Mouse (Mus musculus) forebrain, postnatal 0 days (tissue): Measurements from ENCODE around the gene Neurod1. TPM values are rescaled to one million over a fixed set of nuclear protein-coding genes. Genes with fewer than 3 reads are reported as not detected.

ENCODE experiments used
- ATAC-seq: fragments of 200-750 bp; cut with Nextera tagmentation; 2 replicates; pipeline ENCODE4 v1.8.0; 2017; ENCODE audit warnings: mild to moderate bottlenecking, moderate library complexity
- DNase-seq: peaks from one replicate; pipeline ENCODE4 v3.0.0-alpha.2; 2015
- H3K27ac ChIP-seq: fragments of 300-500 bp; sonication (generic); 2 replicates; pipeline ENCODE4 v1.5.1; 2014; ENCODE audit warnings: low read depth, mild to moderate bottlenecking, antibody characterized with exemption, low read length, moderate library complexity, mixed read lengths
- H3K27me3 ChIP-seq: fragments of 300-500 bp; sonication (generic); 2 replicates; pipeline ENCODE4 v1.6.1; 2014; ENCODE audit warnings: mild to moderate bottlenecking, low read length, mixed read lengths; ENCODE audit not compliant: insufficient read depth
- H3K36me3 ChIP-seq: fragments of 300-500 bp; sonication (generic); 2 replicates; pipeline ENCODE4 v1.6.1; 2014; ENCODE audit warnings: mild to moderate bottlenecking, moderate library complexity; ENCODE audit not compliant: insufficient read depth
- H3K4me1 ChIP-seq: fragments of 300-500 bp; sonication (generic); 2 replicates; pipeline ENCODE4 v1.6.1; 2014; ENCODE audit warnings: antibody characterized with exemption; ENCODE audit not compliant: insufficient read depth
- H3K4me2 ChIP-seq: fragments of 300-500 bp; sonication (generic); 2 replicates; pipeline ENCODE4 v1.6.1; 2014; ENCODE audit warnings: low read depth, mild to moderate bottlenecking, moderate library complexity
- H3K4me3 ChIP-seq: fragments of 300-500 bp; sonication (generic); 2 replicates; pipeline ENCODE4 v1.5.1; 2014; ENCODE audit warnings: low read depth, low read length, mixed read lengths
- H3K9ac ChIP-seq: fragments of 300-500 bp; sonication (generic); 2 replicates; pipeline ENCODE4 v1.6.1; 2014; ENCODE audit warnings: mild to moderate bottlenecking
- H3K9me3 ChIP-seq: fragments of 300-500 bp; sonication (generic); 2 replicates; pipeline ENCODE4 v1.6.1; 2016; ENCODE audit warnings: low read length
- CTCF ChIP-seq: sonication (generic); IDR thresholded peaks from 2 replicates; pipeline ENCODE4 v1.5.1; 2016; ENCODE audit warnings: antibody characterized with exemption, control low read depth, low read depth
- WGBS: fragments of 180-500 bp; shearing (Covaris S2); extraction: QIAGEN DNeasy Blood & Tissue Kit; methylation state at CpG from one replicate; pipeline ENCODE4 v1.1.7; 2014; 5-methylcytosine and 5-hydroxymethylcytosine counted together
- polyA plus RNA-seq: library from polyadenylated mRNA; unstranded; fragments of >200 nt; fragmentation: Nextera tagmentation; extraction: Ambion mirVana; gene quantifications from 2 replicates; pipeline ENCODE4 v1.2.1, GENCODE M21; 2015
- total RNA-seq: library from RNA; depleted of rRNA; stranded (reverse); fragments of >200 nt; gene quantifications from 2 replicates; pipeline ENCODE4 v1.2.3, GENCODE M21; 2014

Neurod1 gene
- total and polyA plus RNA-seq, 2 experiments from 2014 or later: 15.9 to 43.0 TPM

DNA sequence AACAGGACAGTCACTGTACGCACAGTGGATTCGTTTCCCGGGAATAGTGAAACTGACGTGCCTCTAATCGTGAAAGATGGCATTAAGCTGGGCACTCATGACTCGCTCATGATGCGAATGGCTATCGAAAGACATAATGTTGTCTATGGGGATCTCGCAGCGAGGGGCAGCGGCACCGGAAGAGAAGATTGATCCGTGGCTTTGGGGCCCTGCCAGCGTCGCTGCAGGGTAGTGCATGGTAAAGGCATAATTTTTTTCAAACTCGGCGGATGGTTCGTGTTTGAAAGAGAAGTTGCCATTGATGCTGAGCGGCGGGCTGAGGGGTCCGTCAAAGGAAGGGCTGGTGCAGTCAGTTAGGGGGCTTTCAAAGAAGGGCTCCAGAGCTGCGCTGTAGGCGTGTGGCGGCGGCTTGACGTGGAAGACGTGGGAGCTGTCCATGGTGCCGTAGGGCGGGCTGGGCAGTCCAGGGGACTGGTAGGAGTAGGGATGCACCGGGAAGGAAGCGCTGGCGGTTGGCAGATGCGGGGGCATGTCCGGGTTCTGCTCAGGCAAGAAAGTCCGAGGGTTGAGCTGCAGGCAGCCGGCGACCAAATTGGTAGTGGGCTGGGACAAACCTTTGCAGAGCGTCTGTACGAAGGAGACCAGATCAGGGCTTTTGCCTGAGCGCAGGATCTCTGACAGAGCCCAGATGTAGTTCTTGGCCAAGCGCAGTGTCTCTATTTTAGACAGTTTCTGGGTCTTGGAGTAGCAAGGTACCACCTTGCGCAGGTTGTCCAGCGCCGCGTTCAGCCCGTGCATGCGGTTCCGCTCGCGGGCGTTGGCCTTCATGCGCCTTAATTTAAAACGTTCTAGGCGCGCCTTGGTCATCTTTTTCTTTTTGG, 2.4 kb downstream of the Neurod1 start:
- peak overlapping the region; percentile 69 for H3K27ac ChIP-seq
- peak; percentile 58 for ATAC-seq
- 2% methylated on average over 55 of the region's 55 CpGs for WGBS

DNA sequence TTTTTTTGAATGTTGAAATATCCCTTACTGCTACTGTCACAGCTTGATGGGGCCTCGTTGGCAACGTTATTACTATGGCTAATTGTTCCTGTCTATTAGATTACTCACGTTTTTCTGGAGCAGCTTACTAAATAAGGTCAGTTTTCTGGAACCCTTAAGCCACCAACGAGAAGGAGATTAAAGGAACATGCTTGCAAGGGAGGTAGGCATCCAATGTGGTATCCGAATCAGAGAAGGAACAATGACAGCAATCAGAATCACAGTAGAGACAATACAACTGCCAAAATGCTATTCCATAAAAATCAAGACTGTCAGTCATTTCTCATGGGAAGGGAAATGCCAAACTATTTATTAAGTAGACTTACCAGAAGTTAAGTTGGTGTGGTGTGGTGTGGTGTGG, 5.1 kb downstream of the Neurod1 start:
- no peak overlapping the region for H3K4me2 ChIP-seq
- H3K27me3 ChIP-seq: peaks cover 14% of the 10 kb centered on the region; the same call in 1 of the 2 replicates
- TF ChIP-seq CTCF: no peak
- H3K36me3 ChIP-seq: no peaks in the 10 kb centered on the region
- H3K4me1 ChIP-seq: no peaks in the 10 kb centered on the region
- DNase-seq: no peak
- 28% methylated on average over 5 of the region's 5 CpGs for WGBS
- H3K27ac ChIP-seq: no peak overlapping the region
- no peak for ATAC-seq
- no peaks in the 10 kb centered on the region for H3K9me3 ChIP-seq
- no peak overlapping the region for H3K4me3 ChIP-seq
- H3K9ac ChIP-seq: no peak overlapping the region

More for the DNA sequence above, 2.4 kb downstream of the Neurod1 start:
- no peaks in the 10 kb centered on the region for H3K36me3 ChIP-seq
- peak; percentile 82 for DNase-seq
- H3K27me3 ChIP-seq: peaks cover 16% of the 10 kb centered on the region
- peak overlapping the region; percentile 59 for H3K4me2 ChIP-seq
- 0 out of 2 replicates have a peak, but pooled peaks cover 3% of the 10 kb centered on the region for H3K4me1 ChIP-seq
- no peaks in the 10 kb centered on the region for H3K9me3 ChIP-seq
- peak overlapping the region; percentile 50 for H3K9ac ChIP-seq
- no peak for TF ChIP-seq CTCF
- peak overlapping the region; percentile 48 for H3K4me3 ChIP-seq

DNA sequence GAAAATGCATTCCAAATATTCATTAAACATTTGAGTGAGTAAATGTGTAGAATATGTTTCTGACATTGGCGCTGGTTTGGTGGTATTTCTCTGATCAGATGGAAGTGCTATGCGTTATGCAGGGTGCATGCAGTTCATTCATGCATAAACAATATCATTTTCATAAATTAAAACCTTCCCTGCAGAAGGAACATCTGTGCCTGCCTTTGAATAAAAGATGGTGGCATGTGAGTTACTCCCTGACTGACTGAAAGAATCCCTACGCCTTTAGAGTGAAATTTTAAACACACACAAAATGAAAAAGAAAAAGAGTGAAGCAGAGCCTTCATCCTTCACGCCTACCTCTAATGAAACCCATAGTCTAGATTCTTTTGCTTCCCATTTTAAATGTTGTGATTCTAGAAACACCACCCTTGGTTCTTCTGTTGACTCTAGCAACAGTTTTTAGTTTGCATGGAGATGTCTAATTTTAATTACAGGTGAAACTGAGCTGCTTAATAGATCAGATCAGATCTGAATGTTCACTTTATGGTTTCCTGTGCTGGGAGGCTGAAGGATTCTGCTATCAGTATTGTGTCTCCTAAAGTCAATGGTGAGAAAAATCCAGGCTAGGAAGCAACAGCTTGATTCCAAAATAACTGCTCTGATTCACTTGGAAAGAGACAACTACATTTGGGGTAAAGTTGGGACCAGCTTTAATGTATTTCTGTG, 5.7 kb downstream of the Neurod1 start:
- Histone ChIP-seq H3K4me2 (no peak overlapping the region), H3K9ac (no peak overlapping the region), H3K27me3 (peaks cover 14% of the 10 kb centered on the region; the same call in 1 of the 2 replicates), H3K4me3 (no peak overlapping the region), H3K27ac (no peak overlapping the region), H3K9me3 (no peaks in the 10 kb centered on the region), H3K4me1 (no peaks in the 10 kb centered on the region), H3K36me3 (no peaks in the 10 kb centered on the region)
- TF ChIP-seq CTCF: no peak
- 44% methylated on average over 4 of the region's 4 CpGs for WGBS
- DNase-seq (no peak), ATAC-seq (no peak)

GRCm38 (mm10) chr2:79449371-79449770, 7.2 kb downstream of the Neurod1 start:
- Histone ChIP-seq H3K4me3 (no peak overlapping the region), H3K27me3 (peaks cover 4% of the 10 kb centered on the region; the same call in 1 of the 2 replicates), H3K9ac (no peak overlapping the region), H3K9me3 (no peaks in the 10 kb centered on the region), H3K4me2 (no peak overlapping the region), H3K4me1 (no peaks in the 10 kb centered on the region), H3K36me3 (no peaks in the 10 kb centered on the region), H3K27ac (no peak overlapping the region)
- 42% methylated on average over 4 of the region's 4 CpGs for WGBS
- no peak for ATAC-seq
- TF ChIP-seq CTCF: no peak
- no peak for DNase-seq

DNA sequence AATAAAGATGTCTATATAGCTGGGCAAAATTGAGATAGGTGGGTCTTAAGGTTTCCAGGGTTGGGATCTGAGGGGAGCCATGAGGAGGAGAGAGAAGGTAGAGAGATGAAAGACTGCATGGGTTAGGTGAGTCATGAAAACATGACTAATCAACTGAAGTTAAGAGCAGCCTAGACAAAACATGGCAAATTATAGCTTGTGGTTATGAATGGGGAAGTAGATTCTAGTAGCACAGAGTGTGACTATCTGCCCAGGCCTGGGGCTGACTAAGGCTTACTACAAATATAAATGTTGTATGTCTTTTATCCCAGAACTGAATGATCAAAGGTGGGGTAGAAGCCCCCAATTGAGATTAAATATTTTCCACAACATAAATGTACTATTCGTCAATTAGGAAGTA, 9.4 kb downstream of the Neurod1 start:
- H3K9ac ChIP-seq: no peak overlapping the region
- no peak for TF ChIP-seq CTCF
- peaks cover 4% of the 10 kb centered on the region; the same call in 1 of the 2 replicates for H3K27me3 ChIP-seq
- no peak overlapping the region for H3K4me2 ChIP-seq
- 79% methylated on average over 1 of the region's 1 CpGs for WGBS
- no peaks in the 10 kb centered on the region for H3K36me3 ChIP-seq
- no peaks in the 10 kb centered on the region for H3K4me1 ChIP-seq
- ATAC-seq (no peak), DNase-seq (no peak)
- H3K4me3 ChIP-seq: no peak overlapping the region
- no peak overlapping the region for H3K27ac ChIP-seq
- H3K9me3 ChIP-seq: no peaks in the 10 kb centered on the region

GRCm38 (mm10) chr2:79443861-79444620, 12.5 kb downstream of the Neurod1 start:
- Histone ChIP-seq H3K36me3 (no peaks in the 10 kb centered on the region), H3K4me2 (no peak overlapping the region), H3K27ac (no peak overlapping the region), H3K4me3 (no peak overlapping the region), H3K27me3 (peaks cover 3% of the 10 kb centered on the region; the same call in 1 of the 2 replicates), H3K4me1 (no peaks in the 10 kb centered on the region), H3K9ac (no peak overlapping the region), H3K9me3 (no peaks in the 10 kb centered on the region)
- TF ChIP-seq CTCF: no peak
- 81% methylated on average over 3 of the region's 3 CpGs for WGBS
- DNase-seq (no peak), ATAC-seq (no peak)
